Mouse (Mus musculus) telencephalon, adult 2 months (tissue): ENCODE data around the gene Ssmem1.

Experiments used
- DNase-seq: peaks from one replicate; pipeline ENCODE4 v3.0.0-alpha.2; 2011; ENCODE audit warnings: low read depth, low spot score

The Ssmem1 gene

DNA sequence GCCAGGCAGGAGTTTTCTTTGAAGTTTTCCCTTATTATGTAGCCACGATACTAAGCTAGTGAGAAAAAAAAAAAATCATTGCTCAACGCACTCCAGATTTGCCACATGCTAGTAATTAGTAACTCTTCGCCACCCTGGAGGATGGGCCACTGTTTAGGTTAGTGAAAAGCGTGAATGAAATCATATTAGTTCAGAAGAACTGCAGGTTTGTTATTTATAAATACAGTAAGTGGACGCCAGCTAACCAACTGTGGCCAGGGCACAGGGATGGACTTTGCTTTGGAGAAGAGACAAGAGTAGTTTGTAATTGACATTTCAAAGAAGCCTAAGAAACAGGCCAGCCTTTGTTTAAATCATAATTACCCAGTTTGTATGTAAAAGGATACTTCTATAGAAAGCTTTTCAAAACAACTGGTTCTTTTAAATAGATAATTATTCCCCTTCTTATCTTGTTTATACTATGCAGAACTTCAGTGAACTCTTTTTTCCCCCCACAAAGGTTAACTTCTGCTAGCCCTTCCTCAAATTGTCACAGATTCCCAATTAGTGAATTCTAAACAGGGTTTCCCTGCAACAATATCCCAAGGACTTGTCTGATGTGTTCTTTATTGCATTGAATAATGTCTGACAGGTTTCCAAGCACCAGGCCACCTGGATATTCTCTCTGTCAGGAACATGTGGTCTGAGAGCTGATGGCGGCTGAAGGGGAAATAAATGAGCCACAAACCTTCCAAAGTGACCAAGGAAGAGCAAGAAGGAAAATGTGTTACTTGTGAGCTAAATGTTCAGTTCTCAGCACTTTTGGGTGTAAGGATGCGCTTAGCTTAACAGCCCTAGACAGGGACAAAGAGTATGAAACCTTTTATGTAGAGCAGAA is 16.0 kb downstream of the Ssmem1 start:
- no peak for DNase-seq

DNA sequence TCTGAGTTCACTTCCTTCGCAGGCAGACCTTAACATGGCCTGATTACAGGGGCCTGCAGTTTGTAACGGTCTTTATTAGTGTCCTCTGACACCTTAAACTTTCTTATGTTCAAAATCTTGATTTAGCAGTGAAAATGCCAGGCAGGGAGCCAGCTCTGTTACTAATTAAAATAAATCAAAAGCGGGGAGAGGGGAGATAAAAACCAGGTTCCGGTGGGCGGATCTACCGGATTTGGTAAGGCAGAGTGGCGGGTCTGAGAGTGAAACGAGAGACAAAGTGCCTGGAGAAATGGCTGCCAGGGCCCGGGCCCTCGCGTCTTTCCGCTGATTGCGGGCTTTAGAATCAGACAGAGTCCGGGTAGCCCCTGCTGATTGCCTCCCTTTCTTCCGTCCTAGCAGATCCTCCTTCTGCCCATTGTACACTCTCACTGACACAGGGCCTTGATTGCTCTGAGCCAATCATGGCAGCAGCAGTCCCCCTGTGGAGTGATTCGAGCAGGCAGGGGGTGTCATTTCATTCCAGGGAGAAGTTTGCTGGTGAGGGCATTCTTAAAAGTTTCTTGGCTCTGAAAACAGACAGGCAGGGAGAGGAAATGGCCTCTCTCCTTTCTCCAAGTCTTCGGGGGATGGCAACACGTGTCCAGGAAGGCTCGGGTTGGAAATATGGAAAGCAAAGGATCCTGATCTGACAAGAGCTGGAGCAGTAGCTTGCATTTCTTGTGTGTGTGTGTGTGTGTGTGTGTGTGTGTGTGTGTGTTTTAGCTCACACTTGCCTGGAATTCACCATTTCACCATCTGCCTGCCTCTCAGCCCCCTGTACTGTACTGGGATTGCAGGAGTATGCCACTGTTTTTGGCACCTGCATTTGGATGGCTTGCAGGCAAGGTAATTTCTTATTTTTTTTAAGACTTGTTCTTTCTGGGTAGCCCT is 17.2 kb downstream of the Ssmem1 start:
- no peak for DNase-seq

DNA sequence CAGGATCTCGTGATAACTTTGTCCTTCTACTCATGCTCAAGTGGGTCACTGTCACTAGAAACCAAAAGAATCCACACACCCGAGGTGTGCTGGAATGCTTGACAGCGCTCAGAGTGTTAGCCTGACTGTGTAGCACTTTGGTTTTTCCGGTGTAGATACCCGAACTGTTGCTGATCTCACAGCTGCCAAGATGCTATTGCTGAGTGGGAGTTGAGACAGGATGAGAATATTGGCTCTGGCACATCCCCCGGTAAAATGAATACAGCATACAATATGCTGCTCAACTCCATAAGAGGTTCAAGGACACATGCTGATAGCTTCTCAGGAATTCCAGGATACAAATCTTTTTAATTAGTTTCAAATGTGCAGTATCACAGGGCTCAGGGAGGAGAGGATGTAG is 19.2 kb downstream of the Ssmem1 start:
- DNase-seq = no peak

DNA sequence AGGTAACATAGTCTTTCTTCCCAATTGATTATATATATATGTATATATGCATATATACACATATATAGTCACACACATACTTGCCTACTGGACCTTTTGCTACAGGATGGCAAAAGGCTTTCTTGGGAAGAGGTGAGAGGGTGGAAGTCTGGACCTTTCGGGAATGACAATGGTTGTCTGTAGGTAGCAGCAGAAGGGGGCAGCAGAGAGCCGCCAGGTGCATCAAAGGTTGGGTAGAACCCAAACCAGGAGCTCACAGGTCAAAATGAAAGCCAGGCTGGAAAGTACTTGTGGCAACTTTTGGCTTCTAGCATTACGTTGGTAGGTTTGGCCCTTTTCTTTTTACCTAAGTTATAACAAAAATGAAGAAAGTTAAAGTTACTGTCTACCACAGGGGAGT is 25.7 kb downstream of the Ssmem1 start:
- no peak for DNase-seq

DNA sequence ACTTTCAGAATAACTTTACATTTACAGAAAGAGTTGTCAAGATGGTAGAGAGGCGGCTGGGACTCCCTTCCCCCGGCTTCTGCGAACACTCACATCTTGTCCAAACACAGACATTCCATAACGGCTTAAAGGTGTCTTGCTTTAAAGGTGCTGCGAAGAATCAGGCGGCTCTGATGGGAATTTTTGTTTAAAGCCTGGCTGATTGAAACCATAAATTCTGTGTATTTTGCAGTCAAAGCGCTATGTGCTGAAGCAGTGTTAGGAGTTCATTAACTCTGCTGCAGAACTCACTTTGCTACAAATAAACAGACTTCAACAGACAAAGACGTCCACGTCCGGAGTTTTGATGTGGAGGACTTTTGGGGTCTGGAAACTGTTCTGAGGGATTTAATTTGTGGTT is 28.6 kb downstream of the Ssmem1 start:
- DNase-seq = no peak

DNA sequence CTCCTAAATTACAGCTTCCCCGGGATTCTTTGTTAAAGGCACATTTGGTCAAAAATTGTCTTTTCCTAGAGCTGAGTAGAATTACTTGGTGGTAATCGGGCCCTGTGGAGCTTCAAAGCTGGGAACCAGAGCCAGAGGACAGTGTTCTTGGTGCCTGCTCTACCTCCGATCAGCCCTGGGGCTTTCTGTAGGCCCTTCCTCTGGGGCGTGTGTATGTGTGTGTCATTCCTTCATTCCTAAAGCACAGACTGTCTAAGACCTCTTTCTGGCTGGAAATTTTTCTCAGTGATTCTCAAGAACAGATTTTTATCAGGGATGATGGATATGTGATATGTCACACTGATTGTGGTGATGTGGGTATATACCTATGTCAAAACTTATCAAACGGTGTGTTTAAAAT is 29.2 kb downstream of the Ssmem1 start:
- no peak for DNase-seq

DNA sequence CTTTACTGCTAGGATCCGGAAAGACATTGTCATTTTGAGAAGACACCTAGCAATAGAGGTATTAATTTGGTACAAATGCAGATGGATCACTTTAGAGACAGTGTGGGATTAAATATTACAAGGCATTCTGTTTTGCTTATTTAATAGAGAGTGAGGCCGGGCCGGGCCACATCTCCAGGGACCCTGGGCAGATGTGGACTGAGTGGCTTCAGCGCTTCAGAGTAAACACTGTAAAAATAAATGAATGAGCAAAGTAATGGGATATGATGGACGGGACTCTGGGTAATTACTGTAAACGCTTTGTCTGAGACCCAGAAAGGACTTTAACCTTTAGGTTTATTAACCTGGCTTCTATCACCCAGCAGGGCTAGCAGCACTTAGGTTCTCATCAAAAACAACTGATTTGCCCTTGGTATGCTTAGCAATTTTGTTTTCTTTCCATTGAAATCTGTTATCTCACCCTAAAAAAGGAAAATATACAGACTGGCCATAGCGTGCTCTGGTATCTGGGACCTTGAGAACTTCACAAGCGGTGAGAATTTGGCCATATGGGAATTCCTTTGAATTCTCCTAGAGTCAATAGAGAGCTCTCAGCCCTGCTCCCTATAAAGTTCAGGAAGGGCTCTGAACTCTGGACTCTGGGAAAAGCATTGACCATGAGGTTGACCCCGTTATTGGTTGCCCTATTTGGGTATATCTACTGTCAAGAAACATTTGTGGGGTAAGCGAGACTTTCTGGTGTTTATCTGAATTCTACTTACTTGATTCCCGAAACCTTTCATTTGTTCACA is 31.6 kb downstream of the Ssmem1 start, which contains the start of gene Cpa2:
Gene Cpa2 (plus strand): TSS at position 574 of the 791 bp plus-strand sequence.
- DNase-seq = no peak

DNA sequence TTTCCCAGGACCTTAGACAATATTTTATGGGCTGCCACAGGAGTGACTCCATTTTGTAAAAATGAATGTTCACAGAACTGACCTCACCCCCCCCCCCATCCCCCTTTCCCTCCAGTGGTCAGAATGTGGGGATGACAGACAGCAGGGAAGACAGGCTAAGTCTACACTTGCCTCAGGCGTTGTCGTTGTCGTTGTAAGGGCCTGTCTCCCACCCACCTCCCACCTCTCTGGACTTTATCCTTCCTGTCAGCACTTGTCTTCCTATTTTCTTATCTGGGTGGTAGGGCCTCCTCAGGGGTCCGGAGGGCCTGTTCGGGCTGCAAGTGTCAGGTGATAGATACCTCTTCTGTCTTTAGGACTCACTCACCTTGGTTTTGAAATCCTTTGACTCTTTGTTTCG is 32.6 kb downstream of the Ssmem1 start:
- DNase-seq = no peak

DNA sequence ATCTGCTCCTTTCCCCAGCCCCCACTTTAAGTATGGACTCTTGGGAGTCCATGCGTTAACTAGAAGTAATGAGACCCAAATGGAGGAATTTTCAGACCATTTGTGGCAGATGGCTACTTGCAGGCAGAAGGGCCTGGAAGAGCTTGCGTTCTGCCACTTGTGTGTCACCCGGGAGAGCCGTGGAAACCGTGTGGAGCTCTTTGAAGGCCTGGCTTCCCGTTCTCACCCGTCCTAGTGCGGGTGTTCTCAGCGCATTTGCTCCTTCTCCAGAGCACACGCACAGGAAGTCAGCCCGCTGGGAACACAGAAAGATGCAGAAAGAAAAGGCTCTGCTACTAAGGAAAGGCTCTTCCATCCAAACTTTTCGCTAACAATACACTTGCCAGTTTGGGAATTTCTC is 33.4 kb downstream of the Ssmem1 start:
- no peak for DNase-seq

DNA sequence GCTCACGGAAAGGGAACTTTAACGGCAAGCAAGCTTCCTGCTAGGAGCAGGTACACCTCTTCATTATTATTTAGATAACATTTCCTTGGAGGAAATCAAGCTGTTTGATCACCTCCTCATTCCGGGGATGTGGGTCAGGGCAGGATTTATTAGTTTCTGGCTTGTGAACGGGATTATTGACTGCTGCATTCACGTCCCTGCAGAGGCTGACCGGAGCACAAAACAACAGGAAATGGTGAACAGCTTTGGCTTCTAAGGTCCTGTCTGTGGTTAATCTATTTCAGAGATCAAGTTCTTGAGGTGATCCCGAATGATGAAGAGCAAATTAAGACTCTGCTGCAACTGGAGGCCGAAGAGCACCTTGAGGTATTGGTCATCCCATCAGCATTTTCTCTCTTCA is 34.2 kb downstream of the Ssmem1 start:
- no peak for DNase-seq

DNA sequence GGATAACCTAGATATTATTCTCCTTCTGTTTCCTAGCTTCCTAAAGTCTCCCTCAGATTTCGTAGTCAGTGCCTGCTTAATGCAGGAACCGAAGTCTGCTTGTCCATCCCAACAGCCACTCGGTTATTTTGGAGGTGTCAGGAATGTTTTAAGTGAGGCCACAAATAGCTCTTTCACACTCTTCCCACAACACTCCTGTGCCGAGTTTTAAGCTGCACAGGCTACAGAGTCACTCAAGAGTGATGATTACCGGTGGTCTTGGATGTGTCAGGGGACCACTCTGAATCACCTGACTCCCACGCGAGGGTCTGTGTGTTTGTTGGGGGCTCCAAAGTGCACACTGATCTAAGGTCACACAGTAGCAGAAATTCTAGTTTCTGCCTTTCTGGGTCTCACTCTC is 36.0 kb downstream of the Ssmem1 start:
- peak; percentile 84 for DNase-seq

DNA sequence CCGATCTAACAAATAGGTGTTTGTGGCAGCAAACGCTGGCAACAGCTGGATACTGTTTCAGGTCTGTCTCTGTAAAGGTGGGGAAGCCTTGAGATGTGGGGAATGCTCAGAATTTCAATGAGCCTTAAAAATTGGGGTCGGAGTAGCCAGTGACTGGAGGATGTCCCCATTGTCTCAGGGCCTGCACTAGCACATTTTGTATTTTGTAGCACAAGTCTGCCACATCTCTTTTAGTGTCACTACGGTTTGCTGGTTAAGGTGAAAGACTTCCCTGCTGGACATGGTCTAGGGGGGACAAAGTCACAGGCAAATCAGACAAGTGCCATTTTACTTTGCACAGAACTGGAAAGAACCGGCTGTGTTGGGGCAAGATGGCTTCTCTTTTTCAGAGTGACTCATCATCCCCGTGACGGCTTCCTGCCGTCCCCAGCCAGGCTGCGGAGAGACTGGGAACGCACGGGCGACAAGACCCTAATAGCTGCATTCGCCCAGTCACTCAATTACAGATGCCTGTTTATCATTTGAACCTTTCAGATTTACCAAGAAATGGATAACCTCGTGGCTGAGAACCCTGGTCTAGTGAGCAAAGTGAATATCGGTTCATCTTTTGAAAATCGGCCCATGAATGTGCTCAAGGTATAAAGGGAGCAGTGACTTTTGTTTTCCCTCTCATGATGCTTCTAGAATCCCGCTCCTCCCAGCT is 37.1 kb downstream of the Ssmem1 start:
- DNase-seq = no peak

DNA sequence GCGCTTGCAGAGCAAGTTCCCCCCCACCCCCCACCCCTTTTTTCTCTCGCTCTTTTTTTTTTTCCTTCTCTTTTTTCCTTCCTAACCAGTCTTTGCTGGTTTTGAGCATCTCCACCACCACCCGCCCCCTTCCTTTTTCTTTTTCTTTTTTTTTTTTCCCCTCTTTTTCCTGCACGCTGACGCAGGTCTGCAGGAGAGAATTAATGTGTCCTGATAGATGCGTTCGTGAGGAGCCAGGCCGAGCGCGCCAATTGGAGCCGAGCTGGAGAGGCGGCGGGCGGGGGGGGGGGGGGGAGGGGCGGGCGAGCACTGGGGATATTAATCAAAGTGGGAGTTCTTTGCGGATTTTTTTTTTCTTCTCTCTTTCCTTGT is 37.6 kb downstream of the Ssmem1 start:
- no peak for DNase-seq

DNA sequence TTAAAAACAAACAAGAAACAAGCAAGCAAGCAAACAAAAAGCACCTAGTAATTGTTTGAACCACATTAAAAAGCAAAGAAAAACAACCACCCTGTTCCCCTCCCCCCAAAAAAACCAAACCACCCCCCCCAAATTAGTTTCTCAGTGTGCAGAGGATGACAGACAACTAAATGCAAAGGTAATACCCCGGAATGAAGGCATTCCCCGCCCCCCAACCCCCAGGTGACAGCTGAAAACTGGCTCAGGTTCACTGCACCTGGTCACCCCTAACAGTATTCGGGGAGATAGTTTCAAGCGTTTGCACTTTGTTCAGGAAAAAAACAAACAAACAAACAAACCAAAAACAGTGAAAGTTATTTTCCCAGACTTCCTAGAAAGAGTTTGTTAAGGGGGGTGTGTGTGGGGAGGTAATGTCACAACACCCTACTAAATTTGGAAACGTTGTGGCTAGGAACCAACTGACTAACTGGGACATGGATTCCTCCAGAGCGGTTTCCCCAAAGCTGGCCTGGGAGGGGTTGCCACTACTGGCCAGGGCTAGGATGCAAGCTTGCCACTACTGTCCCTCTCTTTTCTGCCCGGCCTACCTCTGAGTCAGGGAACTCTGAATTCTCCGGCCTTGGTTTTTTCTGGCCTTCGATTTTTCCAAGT is 38.1 kb downstream of the Ssmem1 start:
- DNase-seq = no peak

DNA sequence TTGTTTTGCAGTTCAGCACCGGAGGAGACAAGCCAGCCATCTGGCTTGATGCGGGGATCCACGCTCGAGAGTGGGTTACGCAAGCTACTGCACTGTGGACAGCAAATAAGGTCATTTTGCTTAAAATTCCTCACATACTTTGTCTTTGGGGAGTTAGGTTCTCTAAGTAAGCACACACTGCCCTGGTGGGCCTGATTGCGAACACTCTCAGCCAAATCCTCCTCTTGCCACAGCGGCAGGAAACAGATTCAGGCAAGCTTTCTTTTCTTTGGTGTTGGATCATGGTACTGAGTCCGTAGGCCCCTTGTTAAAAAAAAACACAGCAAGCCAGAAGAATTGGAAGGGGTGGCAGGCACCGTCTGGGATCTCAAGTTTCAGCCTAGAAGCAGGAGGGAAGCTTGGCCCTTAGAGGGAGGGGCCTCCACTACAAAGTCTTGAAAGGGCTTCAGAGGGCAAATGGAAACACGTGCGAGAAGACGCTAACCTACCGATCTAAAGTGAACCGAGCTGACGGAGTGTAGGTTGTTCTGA is 39.6 kb downstream of the Ssmem1 start:
- DNase-seq = no peak

DNA sequence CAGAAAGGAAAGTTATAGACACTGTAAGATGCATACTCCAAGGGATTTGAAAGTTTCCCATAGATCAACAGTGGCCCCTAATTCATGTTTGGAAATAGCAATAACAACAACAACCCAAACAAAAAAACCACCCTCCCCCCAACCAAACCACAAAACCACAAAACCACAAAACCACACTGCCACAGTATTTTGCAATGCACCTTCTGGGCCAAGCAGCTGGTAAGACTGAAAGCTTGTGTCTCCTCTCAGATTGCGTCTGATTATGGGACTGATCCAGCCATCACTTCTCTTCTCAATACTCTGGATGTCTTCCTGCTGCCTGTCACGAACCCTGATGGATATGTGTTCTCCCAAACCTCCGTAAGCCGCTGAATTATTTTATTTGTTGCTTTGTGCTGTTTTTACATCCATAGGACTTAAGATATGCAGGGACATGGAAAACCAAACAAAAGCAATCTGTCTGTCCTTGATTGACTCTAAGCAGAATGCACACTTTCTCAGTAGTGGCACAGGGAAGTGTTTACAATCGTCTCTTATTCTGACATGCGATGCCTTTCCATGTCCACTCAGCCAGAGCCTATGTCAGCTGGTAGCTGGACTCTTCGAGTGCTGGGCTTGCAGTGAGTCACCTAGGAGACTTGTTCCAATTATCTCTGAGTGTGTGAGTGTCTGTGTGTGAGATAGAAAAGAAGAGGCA is 41.0 kb downstream of the Ssmem1 start:
- no peak for DNase-seq

DNA sequence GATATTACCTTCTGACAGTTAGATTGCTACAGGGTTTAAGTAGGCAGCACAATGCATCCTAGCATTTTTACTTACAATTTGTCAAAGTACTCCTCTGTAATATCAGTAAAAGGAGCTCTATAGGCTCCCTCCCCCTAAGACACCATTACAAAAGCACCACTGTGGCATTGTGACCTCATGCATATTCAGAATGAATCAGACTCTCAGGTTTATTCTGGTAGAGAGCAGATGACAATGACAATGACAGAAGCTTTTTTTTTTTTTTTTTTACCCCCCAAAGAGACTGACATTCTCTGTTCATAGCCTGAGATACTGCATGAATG is 41.5 kb downstream of the Ssmem1 start:
- DNase-seq = no peak

DNA sequence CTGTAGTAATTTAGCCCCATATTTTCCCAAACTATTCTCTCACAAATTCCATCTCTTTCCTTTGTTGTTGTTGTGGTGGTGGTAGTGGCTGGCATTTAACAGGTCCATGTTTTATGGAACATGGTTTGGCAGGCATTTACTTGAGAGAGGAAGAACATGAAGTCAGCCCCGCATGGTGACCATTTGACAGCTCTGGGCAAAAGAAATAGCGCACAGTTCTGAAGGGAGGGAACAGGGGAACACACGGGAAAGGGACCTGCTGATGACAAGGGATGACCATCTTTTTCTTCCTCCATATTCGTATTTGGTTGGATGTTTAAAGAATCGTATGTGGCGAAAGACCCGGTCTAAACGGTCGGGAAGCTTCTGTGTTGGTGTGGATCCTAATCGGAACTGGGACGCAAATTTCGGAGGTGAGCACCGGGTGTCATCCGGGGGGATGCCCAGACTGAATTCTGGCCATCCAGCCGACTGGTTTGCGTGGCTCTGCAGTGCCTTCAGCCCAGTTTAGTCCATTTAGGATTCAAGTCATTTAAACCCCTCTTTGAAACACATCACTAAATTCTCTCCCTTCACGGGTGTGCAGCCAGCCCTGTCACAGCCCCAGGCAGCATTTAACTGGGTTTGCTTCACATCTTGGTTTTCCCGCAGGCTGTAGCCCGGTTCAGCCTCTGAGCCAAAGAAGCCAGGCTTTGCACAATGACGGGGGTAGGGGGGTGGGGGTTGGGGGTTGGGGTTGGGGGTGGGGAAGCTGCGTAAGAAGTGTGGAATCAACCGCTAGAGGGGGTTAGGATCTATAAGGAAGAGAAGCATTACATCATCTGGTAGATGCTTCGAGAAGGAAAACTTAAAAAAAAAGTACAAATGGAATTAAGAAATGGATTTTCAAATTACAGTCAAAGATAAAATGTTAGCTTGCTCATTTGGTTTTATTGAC is 42.3 kb downstream of the Ssmem1 start:
- no peak for DNase-seq

DNA sequence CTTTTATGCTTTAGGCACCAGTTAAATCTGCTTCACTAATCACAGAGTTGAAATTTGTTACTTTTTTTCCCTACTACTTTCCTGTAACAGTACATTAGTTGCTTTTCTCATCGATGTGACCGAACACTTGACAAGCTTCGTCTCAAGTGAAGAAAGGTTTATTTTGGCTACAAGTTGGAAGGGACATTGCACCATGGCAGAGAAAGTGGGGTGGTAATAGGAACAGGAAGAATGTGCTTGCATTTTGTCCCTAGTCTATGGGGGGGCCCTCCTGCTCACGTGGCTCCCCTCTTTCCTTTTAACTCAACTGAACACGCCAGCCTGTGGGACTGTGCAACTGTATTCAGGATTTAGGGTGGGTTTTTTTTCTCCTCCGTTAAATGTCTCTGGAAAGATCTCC is 43.0 kb downstream of the Ssmem1 start:
- DNase-seq = no peak
